Mouse (Mus musculus): ENCODE data around the gene Nabp2. TPM values are rescaled to one million over a fixed set of nuclear protein-coding genes. Genes with fewer than 3 reads are reported as not detected.

The Nabp2 gene
- total RNA-seq, 2 experiments from 2014 or later, result 96.7 to 101 TPM

DNA sequence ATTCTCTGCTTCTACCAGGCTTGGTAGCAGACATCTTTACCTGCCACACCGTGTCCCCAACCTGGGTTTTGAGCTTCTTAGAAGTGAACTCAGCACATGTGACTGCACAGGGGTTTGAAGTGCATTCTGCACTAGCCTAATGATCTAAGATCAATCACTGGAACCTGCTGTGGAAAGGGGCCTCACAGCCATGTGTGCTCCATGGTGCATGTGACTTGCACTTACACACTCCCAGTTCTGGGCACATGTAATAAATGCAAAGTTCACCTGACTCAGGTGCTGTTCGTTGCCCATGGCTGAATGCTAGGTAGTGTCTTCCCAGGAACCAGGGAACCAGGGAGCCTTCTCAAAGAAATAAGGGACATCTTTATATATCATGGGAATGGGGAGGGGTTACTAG is 22.1 kb upstream of the Nabp2 start:
- DNase-seq (ENCODE audit: extremely low spot score in 1 of 2, low spot score in 1 of 2), result no peak

GRCm38 (mm10) chr10:128429454-128429853 is 18.2 kb upstream of the Nabp2 start:
- DNase-seq (ENCODE audit: extremely low spot score in 1 of 2, low spot score in 1 of 2), result no peak

- no peak for DNase-seq (ENCODE audit: extremely low spot score in 1 of 2, low spot score in 1 of 2)
Measured at GRCm38 (mm10) chr10:128429052-128429451, 17.8 kb upstream of the Nabp2 start.

DNA sequence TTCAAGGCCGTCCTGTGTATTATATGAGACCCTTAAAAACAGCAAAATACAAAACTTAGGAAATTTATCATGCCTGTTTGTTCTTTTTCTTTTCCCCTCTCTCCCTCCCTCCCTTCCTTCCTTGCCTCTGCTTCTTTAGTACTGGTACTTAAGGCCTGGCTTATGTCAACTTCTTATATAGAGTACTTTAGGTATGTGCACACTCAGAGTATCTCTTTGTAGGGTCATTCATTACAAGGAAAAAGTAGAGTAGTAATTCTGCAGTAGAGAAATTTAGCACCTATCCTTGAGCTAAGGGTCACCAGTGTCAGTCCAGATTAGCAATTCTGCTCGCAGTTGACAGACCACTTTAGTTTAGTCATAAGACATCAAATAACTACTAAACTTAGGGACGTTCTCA is 14.0 kb upstream of the Nabp2 start:
- no peak for DNase-seq (ENCODE audit: extremely low spot score in 1 of 2, low spot score in 1 of 2)

DNA sequence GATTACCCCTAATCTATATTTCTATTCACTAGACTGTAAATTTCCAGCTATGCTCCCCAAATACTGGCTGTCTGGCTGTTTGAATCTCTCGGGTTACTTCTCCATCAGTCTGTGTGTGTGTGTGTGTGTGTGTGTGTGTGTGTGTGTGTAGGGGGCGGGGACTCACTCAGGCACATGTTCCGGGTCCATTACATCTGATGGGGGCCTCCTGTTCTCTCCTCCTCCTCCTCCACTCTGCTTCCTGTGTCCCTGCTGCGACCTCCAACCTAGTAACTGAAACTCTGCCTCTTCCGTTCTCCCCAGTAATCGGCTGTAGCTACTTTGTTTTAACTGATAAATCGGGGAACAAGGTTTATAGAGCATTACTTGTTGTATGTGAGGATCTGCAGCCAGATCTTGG is 13.3 kb upstream of the Nabp2 start:
- no peak for DNase-seq (ENCODE audit: extremely low spot score in 1 of 2, low spot score in 1 of 2)

DNA sequence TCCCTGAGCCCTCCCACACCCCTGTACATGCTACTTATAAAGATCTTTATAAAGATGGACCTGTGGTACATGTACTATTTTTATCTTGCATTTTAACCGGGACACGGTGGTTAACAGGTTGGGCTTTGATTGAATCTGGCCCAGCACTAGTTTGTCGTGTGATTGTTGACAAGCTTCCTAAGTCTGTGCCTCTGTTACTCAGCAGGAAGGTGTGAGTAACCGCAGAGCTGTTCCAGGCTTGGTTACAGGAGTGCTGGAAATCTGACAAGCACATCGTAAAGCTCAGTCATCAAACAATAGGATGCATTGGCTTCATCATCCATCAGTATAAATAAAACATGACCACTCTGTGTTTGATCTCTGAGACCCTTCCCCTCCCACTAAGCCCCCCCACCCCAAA is 11.1 kb upstream of the Nabp2 start:
- DNase-seq (ENCODE audit: extremely low spot score in 1 of 2, low spot score in 1 of 2), result no peak

GRCm38 (mm10) chr10:128414848-128415247 is 3.6 kb upstream of the Nabp2 start:
- DNase-seq (ENCODE audit: extremely low spot score in 1 of 2, low spot score in 1 of 2), result no peak

DNA sequence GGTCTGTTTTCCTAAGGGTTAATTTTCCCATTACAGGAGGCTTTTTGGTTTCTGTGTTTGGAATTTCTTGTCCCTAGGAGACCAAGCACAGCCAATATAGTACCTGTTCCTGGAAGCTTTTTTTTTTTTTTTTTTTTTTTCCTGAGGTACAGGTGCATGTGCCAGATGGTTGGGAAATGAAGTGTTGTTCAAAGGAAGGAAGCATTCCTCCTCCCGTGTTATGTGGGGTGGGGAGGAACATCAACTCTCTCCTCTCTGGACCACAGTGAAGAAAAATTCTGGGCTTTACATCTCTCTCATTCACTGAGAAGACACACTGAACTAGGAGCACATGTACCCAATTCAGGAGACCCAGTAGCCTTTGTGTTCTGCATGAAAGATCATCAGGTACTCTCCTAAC is 1.8 kb upstream of the Nabp2 start:
- DNase-seq (ENCODE audit: extremely low spot score in 1 of 2, low spot score in 1 of 2), result no peak

DNA sequence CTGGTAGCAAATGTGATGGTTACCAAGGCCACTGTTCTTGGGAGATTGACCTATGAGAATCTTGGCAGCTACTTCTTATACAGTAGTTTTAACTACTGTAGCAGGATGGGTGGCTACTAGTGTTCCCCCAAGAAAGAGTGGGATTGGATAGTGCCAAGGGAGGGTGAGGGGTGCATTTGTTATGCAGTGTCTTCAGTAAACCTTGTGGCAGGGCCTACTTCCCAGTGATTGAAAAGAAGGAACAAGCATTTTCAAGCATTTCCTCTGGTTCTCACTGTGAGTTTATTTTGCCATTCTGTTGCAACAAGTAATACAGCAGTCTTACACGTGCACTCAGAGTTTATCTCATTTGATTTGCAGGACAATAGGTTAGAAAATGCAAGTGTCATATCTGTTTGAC is 1.3 kb upstream of the Nabp2 start:
- no peak for DNase-seq (ENCODE audit: extremely low spot score in 1 of 2, low spot score in 1 of 2)

DNA sequence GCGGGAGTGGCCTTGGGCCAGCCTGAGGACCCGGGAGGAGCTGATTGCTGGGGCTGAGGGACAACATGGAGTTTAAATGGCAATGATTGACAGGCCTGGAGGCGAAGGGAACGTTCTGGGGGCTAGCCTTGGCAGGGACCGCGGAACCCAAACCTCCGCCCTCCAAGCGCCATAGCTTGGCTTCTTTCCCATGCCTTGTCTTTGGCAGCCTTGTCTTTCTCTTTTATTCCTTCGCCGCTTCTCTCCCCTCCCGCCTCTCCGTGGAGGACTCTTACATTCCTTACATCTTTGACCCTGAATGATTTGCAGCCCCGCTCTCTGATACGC is 726 bp upstream of the Nabp2 start:
- DNase-seq (ENCODE audit: extremely low spot score in 1 of 2, low spot score in 1 of 2), result no peak

- DNase-seq (ENCODE audit: extremely low spot score in 1 of 2, low spot score in 1 of 2), result no peak
Measured at GRCm38 (mm10) chr10:128410560-128410845, 789 bp downstream of the Nabp2 start.

DNA sequence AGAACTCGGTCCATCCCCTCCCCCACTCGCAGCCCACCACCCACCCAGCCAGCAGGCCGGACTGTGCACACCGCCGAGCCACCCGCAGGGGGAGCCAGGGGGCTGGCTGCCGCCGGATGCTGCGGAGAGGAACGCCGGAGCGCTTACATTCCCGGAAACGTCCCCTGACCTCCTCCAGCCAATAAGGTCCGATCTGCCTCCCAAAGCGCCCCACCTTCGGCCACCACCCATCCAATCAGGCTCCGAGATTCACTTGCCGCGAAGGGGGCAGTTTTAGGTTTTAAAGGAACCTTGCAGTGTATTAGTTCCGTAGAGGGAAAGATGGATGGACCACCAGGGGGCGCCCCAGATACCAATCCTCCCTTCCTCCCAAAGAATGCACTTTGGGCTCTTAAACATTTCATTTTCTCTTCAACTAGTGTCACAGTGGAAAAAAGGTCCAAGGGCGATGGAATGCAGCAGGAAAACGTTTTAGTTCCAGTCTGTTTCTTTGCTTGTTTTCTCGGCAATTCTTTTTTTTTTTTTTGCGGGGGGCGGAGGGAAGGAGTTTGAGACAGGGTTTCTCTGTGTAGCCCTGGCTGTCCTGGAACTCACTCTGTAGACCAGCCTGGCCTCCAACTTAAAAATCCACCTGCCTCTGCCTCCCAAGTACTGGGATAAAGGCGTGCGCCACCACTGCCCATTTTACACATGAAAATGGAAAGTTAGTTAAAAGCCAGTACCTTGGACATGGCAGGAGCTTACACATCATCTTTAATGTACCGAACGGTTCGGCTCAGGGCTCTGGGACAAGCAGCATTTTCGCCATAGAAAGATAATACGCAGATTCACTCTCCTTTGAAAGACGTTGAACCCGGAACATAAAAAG is 1.4 kb downstream of the Nabp2 start:
- DNase-seq (ENCODE audit: extremely low spot score in 1 of 2, low spot score in 1 of 2), result peak; percentile 94 to 99

GRCm38 (mm10) chr10:128408591-128409535 is 2.4 kb downstream of the Nabp2 start:
- peak in 1 of 2 experiments; percentile 35 for DNase-seq (ENCODE audit: extremely low spot score in 1 of 2, low spot score in 1 of 2)

DNA sequence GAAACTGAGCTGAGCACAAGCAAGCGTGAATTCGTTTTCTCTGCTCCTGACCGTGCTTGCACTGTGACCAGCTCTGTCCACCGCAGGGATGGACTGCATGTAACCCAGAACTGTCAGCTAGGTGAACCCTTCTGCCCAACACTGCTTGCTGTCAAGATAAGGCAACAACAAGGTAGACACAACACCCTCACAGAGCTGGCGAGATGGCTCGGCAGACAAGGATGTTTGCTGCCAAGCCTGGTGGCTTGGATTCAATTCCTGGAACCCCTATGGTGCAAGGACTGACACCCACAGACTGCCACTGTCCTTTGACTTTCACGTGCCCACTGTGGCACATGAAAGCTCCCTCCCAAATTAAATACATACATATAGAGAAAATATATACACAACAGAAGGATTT is 7.4 kb downstream of the Nabp2 start:
- DNase-seq (ENCODE audit: extremely low spot score in 1 of 2, low spot score in 1 of 2), result no peak

GRCm38 (mm10) chr10:128401638-128402037 is 9.7 kb downstream of the Nabp2 start:
- DNase-seq (ENCODE audit: extremely low spot score in 1 of 2, low spot score in 1 of 2), result no peak

- DNase-seq (ENCODE audit: extremely low spot score in 1 of 2, low spot score in 1 of 2), result no peak
Measured at GRCm38 (mm10) chr10:128401056-128401455, 10.2 kb downstream of the Nabp2 start, which contains the start of gene Slc39a5. Slc39a5 (minus strand) TSS chr10:128401229.

GRCm38 (mm10) chr10:128400338-128400737 is 11.0 kb downstream of the Nabp2 start:
- no peak for DNase-seq (ENCODE audit: extremely low spot score in 1 of 2, low spot score in 1 of 2)

- no peak for DNase-seq (ENCODE audit: extremely low spot score in 1 of 2, low spot score in 1 of 2)
Measured at GRCm38 (mm10) chr10:128397466-128397865, 13.8 kb downstream of the Nabp2 start.

GRCm38 (mm10) chr10:128396716-128397264 is 14.5 kb downstream of the Nabp2 start:
- DNase-seq (ENCODE audit: extremely low spot score in 1 of 2, low spot score in 1 of 2), result no peak

- DNase-seq (ENCODE audit: extremely low spot score in 1 of 2, low spot score in 1 of 2), result no peak
Measured at GRCm38 (mm10) chr10:128396017-128396673, 15.1 kb downstream of the Nabp2 start.

DNA sequence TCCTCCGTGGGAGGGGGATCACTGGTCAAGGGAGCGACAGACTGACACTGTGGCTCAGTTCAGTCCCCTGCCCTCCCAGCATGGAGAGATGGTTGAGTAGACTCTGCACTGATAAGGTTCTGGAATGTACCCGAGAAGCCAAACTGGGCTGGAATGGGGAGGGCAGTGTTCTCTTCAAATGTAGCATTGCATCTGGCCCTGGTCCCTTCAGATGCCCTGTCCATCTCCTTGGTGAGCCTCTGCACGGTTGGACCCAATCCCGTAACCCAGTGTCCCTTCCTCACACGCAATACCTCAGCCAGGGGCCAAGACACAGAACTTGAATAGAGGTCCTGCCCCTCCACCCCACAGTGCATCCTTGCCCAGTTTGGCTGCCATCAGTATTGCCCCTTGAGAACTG is 19.4 kb downstream of the Nabp2 start:
- no peak for DNase-seq (ENCODE audit: extremely low spot score in 1 of 2, low spot score in 1 of 2)

Data from layer of hippocampus, postnatal 25 days (tissue).